In the genomic region with DNA sequence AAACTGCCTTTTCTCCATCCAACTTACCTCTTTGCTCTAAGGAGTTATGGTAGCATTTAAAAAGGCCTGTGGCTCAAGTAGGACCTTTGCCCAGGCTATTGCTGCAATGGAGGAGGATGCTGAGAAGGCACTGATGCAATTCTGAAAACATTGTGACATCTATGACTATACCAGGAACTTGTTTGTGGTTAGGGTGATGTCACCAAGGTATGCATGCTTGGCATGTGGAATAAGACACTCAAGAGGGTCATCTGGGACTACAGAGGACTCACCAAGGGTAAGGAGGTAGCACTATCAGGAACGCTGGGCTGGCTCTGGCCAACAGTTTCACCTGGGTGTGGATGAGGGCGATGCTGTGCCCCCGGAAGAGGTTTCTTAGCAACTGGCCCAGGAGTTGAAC, we compare ENCODE assay signal across 8 mouse cellular contexts. TPM values are rescaled to one million over a fixed set of nuclear protein-coding genes. Genes with fewer than 3 reads are reported as not detected.
A peak's percentile ranks its signal among the peaks of the same experiment; 100 is the strongest.
DNase-seq lines count a peak whose midpoint lies in the region; ATAC-seq and TF ChIP-seq lines count a peak whose summit lies in the region.

A gene (minus strand): TSS at position 108 of the 400 bp plus-strand sequence.

- H3K9ac ChIP-seq in forebrain, embryonic 15.5 days (replicated peaks): no peak within 1 kb of the TSS
- no peak within 1 kb of the TSS for H3K9ac ChIP-seq in hindbrain, embryonic 11.5 days (ENCODE audit: low read depth, low read length)
- H3K9ac ChIP-seq in liver, embryonic 14.5 days (replicated peaks): no peak within 1 kb of the TSS

- H3K36me3 ChIP-seq in forebrain, embryonic 15.5 days: no peaks in the 10 kb centered on the region
- H3K36me3 ChIP-seq in hindbrain, embryonic 11.5 days (ENCODE audit: control insufficient read depth, insufficient read depth, low read length): no peaks in the 10 kb centered on the region
- no peaks in the 10 kb centered on the region for H3K36me3 ChIP-seq in liver, embryonic 14.5 days (replicated peaks; ENCODE audit: control insufficient read depth, insufficient read depth, low read depth)

- no peak within 1 kb of the TSS for H3K27ac ChIP-seq in forebrain, embryonic 15.5 days (replicated peaks)
- no peak within 1 kb of the TSS for H3K27ac ChIP-seq in hindbrain, embryonic 11.5 days (ENCODE audit: low read depth, low read length)
- no peak within 1 kb of the TSS for H3K27ac ChIP-seq in liver, embryonic 14.5 days

- no peak for TF ChIP-seq CTCF in liver, embryonic 14.5 days (IDR thresholded peaks at IDR 0.05; ENCODE audit: low read depth)

- no peaks in the 10 kb centered on the region for H3K27me3 ChIP-seq in forebrain, embryonic 15.5 days
- H3K27me3 ChIP-seq in hindbrain, embryonic 11.5 days (ENCODE audit: control insufficient read depth, insufficient read depth, low read length): no peaks in the 10 kb centered on the region
- no peaks in the 10 kb centered on the region for H3K27me3 ChIP-seq in liver, embryonic 14.5 days (ENCODE audit: control insufficient read depth, insufficient read depth, low read length)

- no peaks in the 10 kb centered on the region for H3K9me3 ChIP-seq in forebrain, embryonic 15.5 days
- no peaks in the 10 kb centered on the region for H3K9me3 ChIP-seq in hindbrain, embryonic 11.5 days (ENCODE audit: control insufficient read depth, low read length)
- H3K9me3 ChIP-seq in liver, embryonic 14.5 days (ENCODE audit: control insufficient read depth, low read length): no peaks in the 10 kb centered on the region

- H3K4me1 ChIP-seq in forebrain, embryonic 15.5 days: no peaks in the 10 kb centered on the region
- H3K4me1 ChIP-seq in hindbrain, embryonic 11.5 days (replicated peaks; ENCODE audit: control insufficient read depth, insufficient read depth, low read length): no peaks in the 10 kb centered on the region
- H3K4me1 ChIP-seq in liver, embryonic 14.5 days (replicated peaks; ENCODE audit: control insufficient read depth in 2 of 2, insufficient read depth in 2 of 2, low read length in 1 of 2): peaks cover 4% of the 10 kb centered on the region in 2 experiments; a peak in 3 of 4 replicates

- no peak within 1 kb of the TSS for H3K4me2 ChIP-seq in forebrain, embryonic 15.5 days (replicated peaks)
- H3K4me2 ChIP-seq in hindbrain, embryonic 11.5 days (replicated peaks; ENCODE audit: low read depth, low read length): no peak within 1 kb of the TSS
- no peak within 1 kb of the TSS for H3K4me2 ChIP-seq in liver, embryonic 14.5 days (ENCODE audit: low read depth)

- ATAC-seq in forebrain, embryonic 15.5 days (replicated peaks): no peak
- no peak for ATAC-seq in hindbrain, embryonic 11.5 days (ENCODE audit: low FRiP score)
- ATAC-seq in liver, embryonic 14.5 days (ENCODE audit: insufficient read depth): no peak
- ATAC-seq in neutrophil, adult 5-6 weeks (ENCODE audit: extremely low read depth, insufficient number of reproducible peaks, low FRiP score, poor library complexity, severe bottlenecking): peak; percentile 98
- no peak for ATAC-seq in cerebellum, adult (ENCODE audit: insufficient number of reproducible peaks, low FRiP score, low TSS enrichment)

- H3K4me3 ChIP-seq in forebrain, embryonic 15.5 days: no peak within 1 kb of the TSS
- no peak within 1 kb of the TSS for H3K4me3 ChIP-seq in hindbrain, embryonic 11.5 days (ENCODE audit: low read depth, low read length)
- no peak within 1 kb of the TSS for H3K4me3 ChIP-seq in liver, embryonic 14.5 days (ENCODE audit: insufficient read depth in 1 of 2, low read depth in 2 of 2, low read length in 2 of 2)

- 85% methylated on average over 3 of the region's 3 CpGs for WGBS in forebrain, embryonic 15.5 days
- 82% methylated on average over 3 of the region's 3 CpGs for WGBS in hindbrain, embryonic 11.5 days
- 63% methylated on average over 3 of the region's 3 CpGs for WGBS in liver, embryonic 14.5 days (ENCODE audit: insufficient replicate concordance)

- DNase-seq in 416B (ENCODE audit: low read depth): peak; percentile 83
- no peak for DNase-seq in adrenal gland, adult 18-20 months (ENCODE audit: low spot score in 2 of 2)
- no peak for DNase-seq in hindbrain, embryonic 11.5 days (ENCODE audit: low spot score)
- DNase-seq in liver, embryonic 14.5 days (ENCODE audit: low read depth in 3 of 3, low spot score in 3 of 3): no peak
- DNase-seq in thymus, postnatal 4 days: no peak

- no peak for TF ChIP-seq EP300 in liver, embryonic 14.5 days (IDR thresholded peaks at IDR 0.05; ENCODE audit: low read depth)

RNA-seq across cellular contexts. Expression of the gene that starts here (rescaled TPM):
- 100 to 1,000 TPM; 187 to 242 TPM for total RNA-seq in adrenal gland, adult 18-20 months (2021)
- polyA plus RNA-seq in forebrain, embryonic 15.5 days (2015; fragmentation: Nextera tagmentation; extraction: Ambion mirVana): 54.6 and 62.6 TPM in 2 replicates
- 56.6 and 63.9 TPM in 2 replicates for polyA plus RNA-seq in hindbrain, embryonic 11.5 days (2014; fragmentation: Nextera tagmentation; extraction: Ambion mirVana)
- polyA plus RNA-seq in liver, embryonic 14.5 days (2012; rRNA removed): 13.6 and 22.2 TPM in 2 replicates
- 39.1 and 40.7 TPM in 2 replicates for polyA plus RNA-seq in liver, embryonic 14.5 days (2014; fragmentation: Nextera tagmentation; extraction: Ambion mirVana)
- total RNA-seq in neutrophil, adult 5-6 weeks (2017): 125 and 130 TPM in 2 replicates
